Mouse (Mus musculus) megakaryocyte, embryonic 14.5 days (primary cell): ENCODE measurements around the gene Scyl3. TPM values are rescaled to one million over a fixed set of nuclear protein-coding genes. Genes with fewer than 3 reads are reported as not detected.

ENCODE experiments used
- H3K27me3 ChIP-seq: replicated peaks from 2 replicates; pipeline ENCODE3; 2012; ENCODE audit warnings: inconsistent platforms
- H3K36me3 ChIP-seq: replicated peaks from 2 replicates; pipeline ENCODE3; 2012; ENCODE audit warnings: low read length, inconsistent platforms, mixed read lengths
- H3K4me1 ChIP-seq: 2 replicates; pipeline ENCODE4 v1.6.1; 2012; ENCODE audit warnings: inconsistent platforms
- H3K4me3 ChIP-seq: replicated peaks from 2 replicates; pipeline ENCODE3; 2012; ENCODE audit warnings: moderate library complexity, mild to moderate bottlenecking, inconsistent platforms
- H3K9me3 ChIP-seq: 2 replicates; pipeline ENCODE4 v1.6.1; 2012; ENCODE audit warnings: inconsistent platforms
- FLI1 ChIP-seq: IDR thresholded peaks from 2 replicates; pipeline ENCODE4 v1.6.1; 2012; ENCODE audit warnings: low read length, inconsistent platforms, mixed read lengths
- GATA1 ChIP-seq: IDR thresholded peaks from 3 replicates; pipeline ENCODE4 v1.6.1; 2012; ENCODE audit warnings: mixed read lengths, low read length, inconsistent platforms, borderline replicate concordance
- polyA plus RNA-seq: library from polyadenylated mRNA; stranded (reverse); fragments of >175 nt; gene quantifications from 2 replicates; pipeline ENCODE4 v1.2.3, GENCODE M21; 2012; ENCODE audit warnings: low replicate concordance; ENCODE audit not compliant: insufficient read depth

The Scyl3 gene
- polyA plus RNA-seq, 1 experiment, result 3.5 TPM

- no peaks in the 10 kb centered on the region for H3K27me3 ChIP-seq
Observed at GRCm38 (mm10) chr1:164001831-164002452, 73.0 kb downstream of the Scyl3 start.

GRCm38 (mm10) chr1:164004311-164004710, 75.4 kb downstream of the Scyl3 start:
- Histone ChIP-seq H3K9me3 (no peaks in the 10 kb centered on the region), H3K4me1 (peaks cover 57% of the 10 kb centered on the region), H3K36me3 (no peaks in the 10 kb centered on the region), H3K27me3 (no peaks in the 10 kb centered on the region), H3K4me3 (no peak overlapping the region)
- TF ChIP-seq GATA1 (no peak), FLI1 (no peak)

More at GRCm38 (mm10) chr1:164001831-164002452, 73.0 kb downstream of the Scyl3 start:
- Histone ChIP-seq H3K36me3 (peaks cover 11% of the 10 kb centered on the region), H3K4me1 (peaks cover 46% of the 10 kb centered on the region), H3K4me3 (no peak overlapping the region), H3K9me3 (no peaks in the 10 kb centered on the region)
- TF ChIP-seq GATA1 (no peak), FLI1 (no peak)

Other genes starting within 250 kb of the Scyl3 start
- gene Mettl11b, start 203.9 kb upstream of the Scyl3 start, polyA plus RNA-seq, result not detected in 2 replicates
- 1.5 TPM in 1 of 2 replicates, not detected in the other for gene Kifap3, start 149.5 kb upstream of the Scyl3 start, polyA plus RNA-seq
- gene BC055324, start 65.7 kb downstream of the Scyl3 start, polyA plus RNA-seq, result 0.44 TPM in 1 of 2 replicates, not detected in the other
- gene Mettl18, start 65.8 kb downstream of the Scyl3 start, polyA plus RNA-seq, result 0.41 TPM in 1 of 2 replicates, not detected in the other
- gene Sele, start 119.1 kb downstream of the Scyl3 start, polyA plus RNA-seq, result not detected in 2 replicates
- gene Sell, start 132.9 kb downstream of the Scyl3 start, polyA plus RNA-seq, result 1.9 TPM in 1 of 2 replicates, not detected in the other
- 197 and 302 TPM in 2 replicates for gene Selp, start 186.2 kb downstream of the Scyl3 start, polyA plus RNA-seq
- gene F5, start 222.7 kb downstream of the Scyl3 start, polyA plus RNA-seq, result 2.2 and 15.1 TPM in 2 replicates